Mouse (Mus musculus) megakaryocyte, embryonic 14.5 days (primary cell): ENCODE results near the gene Sp2.

Source experiments
- FLI1 ChIP-seq: IDR thresholded peaks from 2 replicates; pipeline ENCODE4 v1.6.1; 2012; ENCODE audit warnings: low read length, inconsistent platforms, mixed read lengths
- GATA1 ChIP-seq: IDR thresholded peaks from 3 replicates; pipeline ENCODE4 v1.6.1; 2012; ENCODE audit warnings: mixed read lengths, low read length, inconsistent platforms, borderline replicate concordance

DNA sequence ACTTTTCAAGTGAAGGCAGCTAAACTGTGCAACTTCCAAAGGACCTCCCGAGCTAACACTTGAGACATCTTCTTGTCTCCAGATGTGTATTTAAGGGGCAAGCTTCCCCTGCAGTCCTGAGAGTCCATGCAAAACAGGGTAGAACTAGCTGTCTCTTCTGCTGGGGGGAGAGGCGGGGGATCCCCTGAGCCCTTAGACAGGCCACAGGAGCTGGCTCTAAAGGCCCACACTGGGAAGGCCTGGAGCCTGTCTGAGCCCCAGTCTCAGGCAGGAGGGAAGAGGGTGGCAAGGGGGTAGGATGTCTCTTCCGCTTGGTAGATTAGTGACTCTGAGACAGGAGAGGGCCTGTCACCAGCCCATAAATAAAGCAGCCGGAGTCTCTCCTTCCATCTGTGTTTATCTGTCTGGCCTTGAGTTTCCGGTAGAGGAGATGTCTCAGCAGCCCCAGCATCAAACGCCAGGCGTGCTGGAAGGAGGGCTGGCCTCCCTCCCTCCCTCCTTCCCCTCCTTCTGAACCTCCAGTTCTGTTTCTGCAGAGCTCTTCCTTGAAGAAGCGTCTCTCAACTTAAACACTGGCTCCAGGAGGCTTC lies 10.1 kb upstream of the Sp2 start:
- TF ChIP-seq GATA1 (no peak; the same call in 2 of the 3 replicates), FLI1 (no peak)
